Mouse (Mus musculus): Measurements from ENCODE around the gene D930020B18Rik. TPM values are rescaled to one million over a fixed set of nuclear protein-coding genes. Genes with fewer than 3 reads are reported as not detected.

D930020B18Rik gene
- polyA plus RNA-seq, 1 experiment from 2014 or later, result 0.10 TPM

GRCm38 (mm10) chr10:121639573-121639972 lies 1.8 kb upstream of the D930020B18Rik start:
- no peak for DNase-seq (ENCODE audit: low spot score)

GRCm38 (mm10) chr10:121640150-121640930 lies 1.0 kb upstream of the D930020B18Rik start:
- peak; percentile 40 for DNase-seq (ENCODE audit: low spot score)

GRCm38 (mm10) chr10:121640944-121641271 lies 480 bp upstream of the D930020B18Rik start:
- DNase-seq (ENCODE audit: low spot score), result no peak

GRCm38 (mm10) chr10:121642054-121642947 lies 913 bp downstream of the D930020B18Rik start:
- DNase-seq (ENCODE audit: low spot score), result no peak

GRCm38 (mm10) chr10:121646294-121646693 lies 4.9 kb downstream of the D930020B18Rik start:
- no peak for DNase-seq (ENCODE audit: low spot score)

GRCm38 (mm10) chr10:121653079-121653478 lies 11.7 kb downstream of the D930020B18Rik start:
- DNase-seq (ENCODE audit: low spot score), result no peak

- DNase-seq (ENCODE audit: low spot score), result no peak
These were observed 14.5 kb downstream of the D930020B18Rik start for GRCm38 (mm10) chr10:121655907-121656306.

GRCm38 (mm10) chr10:121662711-121663110 lies 21.3 kb downstream of the D930020B18Rik start:
- no peak for DNase-seq (ENCODE audit: low spot score)

GRCm38 (mm10) chr10:121663599-121663998 lies 22.2 kb downstream of the D930020B18Rik start:
- no peak for DNase-seq (ENCODE audit: low spot score)

GRCm38 (mm10) chr10:121665631-121666145 lies 24.3 kb downstream of the D930020B18Rik start:
- no peak for DNase-seq (ENCODE audit: low spot score)

GRCm38 (mm10) chr10:121669103-121669502 lies 27.7 kb downstream of the D930020B18Rik start:
- DNase-seq (ENCODE audit: low spot score), result no peak

GRCm38 (mm10) chr10:121677019-121677418 lies 35.6 kb downstream of the D930020B18Rik start:
- no peak for DNase-seq (ENCODE audit: low spot score)

GRCm38 (mm10) chr10:121680902-121681301 lies 39.5 kb downstream of the D930020B18Rik start:
- no peak for DNase-seq (ENCODE audit: low spot score)

GRCm38 (mm10) chr10:121682539-121682938 lies 41.2 kb downstream of the D930020B18Rik start:
- no peak for DNase-seq (ENCODE audit: low spot score)

- no peak for DNase-seq (ENCODE audit: low spot score)
These were observed 44.8 kb downstream of the D930020B18Rik start for GRCm38 (mm10) chr10:121686153-121686660.

GRCm38 (mm10) chr10:121687511-121687910 lies 46.1 kb downstream of the D930020B18Rik start:
- DNase-seq (ENCODE audit: low spot score), result no peak

GRCm38 (mm10) chr10:121689591-121690314 lies 48.4 kb downstream of the D930020B18Rik start:
- peak; percentile 47 for DNase-seq (ENCODE audit: low spot score)

GRCm38 (mm10) chr10:121692944-121693579 lies 51.7 kb downstream of the D930020B18Rik start:
- no peak for DNase-seq (ENCODE audit: low spot score)

GRCm38 (mm10) chr10:121694567-121694966 lies 53.2 kb downstream of the D930020B18Rik start:
- no peak for DNase-seq (ENCODE audit: low spot score)

Measured in thymus, postnatal 0 days (tissue).